Mouse (Mus musculus) neural tube, embryonic 11.5 days (tissue): ENCODE measurements around the gene Dlgap1. TPM values are rescaled to one million over a fixed set of nuclear protein-coding genes. Genes with fewer than 3 reads are reported as not detected.

Experiments
- ATAC-seq: fragments of 200-750 bp; cut with Nextera tagmentation; 2 replicates; pipeline ENCODE4 v1.8.0; 2017; ENCODE audit warnings: moderate number of reproducible peaks, mild to moderate bottlenecking, moderate TSS enrichment, moderate library complexity; ENCODE audit not compliant: insufficient read depth, low FRiP score, low TSS enrichment
- DNase-seq: peaks from one replicate; pipeline ENCODE4 v3.0.0-alpha.2; 2015; ENCODE audit warnings: low spot score
- H3K27ac ChIP-seq: fragments of 300-500 bp; sonication (generic); 2 replicates; pipeline ENCODE4 v1.5.1; 2014; ENCODE audit warnings: low read depth, mild to moderate bottlenecking, low read length
- H3K27me3 ChIP-seq: fragments of 300-500 bp; sonication (generic); 2 replicates; pipeline ENCODE4 v1.6.1; 2014; ENCODE audit warnings: mild to moderate bottlenecking, low read length, mixed read lengths; ENCODE audit not compliant: control insufficient read depth, insufficient read depth
- H3K36me3 ChIP-seq: fragments of 300-500 bp; sonication (generic); 2 replicates; pipeline ENCODE4 v1.6.1; 2014; ENCODE audit warnings: mild to moderate bottlenecking, low read length, moderate library complexity, mixed read lengths; ENCODE audit not compliant: control insufficient read depth, insufficient read depth
- H3K4me1 ChIP-seq: fragments of 300-500 bp; sonication (generic); 2 replicates; pipeline ENCODE4 v1.6.1; 2014; ENCODE audit warnings: low read length, mixed read lengths; ENCODE audit not compliant: control insufficient read depth, insufficient read depth
- H3K4me2 ChIP-seq: fragments of 300-500 bp; sonication (generic); 2 replicates; pipeline ENCODE4 v1.6.1; 2014; ENCODE audit warnings: low read depth, mild to moderate bottlenecking, moderate library complexity
- H3K4me3 ChIP-seq: fragments of 300-500 bp; sonication (generic); 2 replicates; pipeline ENCODE4 v1.5.1; 2014; ENCODE audit warnings: low read depth, low read length
- H3K9ac ChIP-seq: fragments of 300-500 bp; sonication (generic); 2 replicates; pipeline ENCODE4 v1.6.1; 2014; ENCODE audit warnings: mild to moderate bottlenecking, low read length
- H3K9me3 ChIP-seq: fragments of 300-500 bp; sonication (generic); 2 replicates; pipeline ENCODE4 v1.6.1; 2016; ENCODE audit warnings: low read length; ENCODE audit not compliant: control insufficient read depth
- WGBS: fragments of 180-500 bp; shearing (Covaris S2); extraction: QIAGEN DNeasy Blood & Tissue Kit; methylation state at CpG from one replicate; pipeline ENCODE4 v1.1.7; 2014; 5-methylcytosine and 5-hydroxymethylcytosine counted together
- polyA plus RNA-seq: library from polyadenylated mRNA; unstranded; fragments of >200 nt; fragmentation: Nextera tagmentation; extraction: Ambion mirVana; gene quantifications from 2 replicates; pipeline ENCODE4 v1.2.1, GENCODE M21; 2014

Gene Dlgap1
- polyA plus RNA-seq, 1 experiment from 2014 or later: 5.9 TPM

GRCm38 (mm10) chr17:70521058-70521851 is 552.4 kb downstream of the Dlgap1 start:
- no peak for ATAC-seq
- no peaks in the 10 kb centered on the region for H3K4me1 ChIP-seq
- no peak overlapping the region for H3K9ac ChIP-seq
- H3K36me3 ChIP-seq: no peaks in the 10 kb centered on the region
- H3K4me3 ChIP-seq: no peak overlapping the region
- no peak overlapping the region for H3K27ac ChIP-seq
- no peaks in the 10 kb centered on the region for H3K27me3 ChIP-seq
- WGBS: 78% methylated on average over 5 of the region's 5 CpGs
- no peak overlapping the region for H3K4me2 ChIP-seq
- no peak for DNase-seq
- H3K9me3 ChIP-seq: no peaks in the 10 kb centered on the region

DNA sequence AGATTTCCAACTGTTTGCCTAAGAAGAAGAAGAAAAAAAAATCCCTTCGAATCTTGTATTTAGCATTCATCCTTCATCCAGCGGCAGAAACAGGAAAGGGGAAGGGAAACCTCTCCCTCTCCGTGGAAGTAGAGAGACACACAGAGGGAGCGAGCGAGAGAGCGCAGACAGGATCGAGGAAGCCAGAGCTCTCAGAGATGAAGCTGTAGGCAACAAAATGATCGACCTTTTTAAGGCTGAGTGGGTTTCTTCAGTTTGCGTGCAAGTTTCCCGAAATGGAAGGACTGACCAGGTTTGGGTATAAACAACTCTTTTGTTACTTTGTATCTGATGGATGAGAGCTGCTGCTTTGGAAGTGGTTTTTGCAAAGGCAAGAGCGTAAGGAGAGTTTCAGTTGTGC is 553.1 kb downstream of the Dlgap1 start:
- ATAC-seq: no peak
- no peak overlapping the region for H3K4me3 ChIP-seq
- no peaks in the 10 kb centered on the region for H3K9me3 ChIP-seq
- 59% methylated on average over 11 of the region's 11 CpGs for WGBS
- no peak overlapping the region for H3K4me2 ChIP-seq
- H3K4me1 ChIP-seq: no peaks in the 10 kb centered on the region
- no peaks in the 10 kb centered on the region for H3K27me3 ChIP-seq
- no peak for DNase-seq
- H3K9ac ChIP-seq: no peak overlapping the region
- H3K27ac ChIP-seq: no peak overlapping the region
- H3K36me3 ChIP-seq: no peaks in the 10 kb centered on the region

DNA sequence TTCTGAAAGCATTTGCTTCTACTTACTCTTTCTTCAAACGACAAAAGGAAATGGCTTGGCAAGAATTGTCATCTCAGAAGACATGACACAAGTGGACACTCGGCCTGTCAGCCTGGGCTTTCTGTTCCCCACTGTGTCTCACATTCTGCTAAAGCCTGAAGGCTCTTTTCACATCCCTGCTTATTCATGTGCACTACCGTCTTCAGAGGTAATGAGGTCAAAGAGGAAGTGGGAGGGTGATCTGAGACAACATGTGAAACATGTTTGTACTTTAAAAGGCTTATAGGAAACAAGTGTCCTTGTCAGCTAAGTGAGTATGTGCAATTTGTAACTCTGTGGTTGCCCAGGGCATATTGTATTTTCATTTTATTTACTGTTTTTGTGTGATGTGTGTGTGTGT is 557.1 kb downstream of the Dlgap1 start:
- no peaks in the 10 kb centered on the region for H3K36me3 ChIP-seq
- DNase-seq (no peak), ATAC-seq (no peak)
- no peak overlapping the region for H3K4me2 ChIP-seq
- H3K27me3 ChIP-seq: no peaks in the 10 kb centered on the region
- H3K4me1 ChIP-seq: no peaks in the 10 kb centered on the region
- no peak overlapping the region for H3K27ac ChIP-seq
- H3K9me3 ChIP-seq: no peaks in the 10 kb centered on the region
- H3K9ac ChIP-seq: no peak overlapping the region
- WGBS: 61% methylated on average over 3 of the region's 3 CpGs
- H3K4me3 ChIP-seq: no peak overlapping the region

GRCm38 (mm10) chr17:70527101-70527500 is 558.2 kb downstream of the Dlgap1 start:
- H3K9me3 ChIP-seq: no peaks in the 10 kb centered on the region
- ATAC-seq (no peak; the same call in 1 of the 2 replicates), DNase-seq (peak; percentile 40)
- no peaks in the 10 kb centered on the region for H3K36me3 ChIP-seq
- no peaks in the 10 kb centered on the region for H3K4me1 ChIP-seq
- H3K9ac ChIP-seq: no peak overlapping the region
- H3K4me3 ChIP-seq: no peak overlapping the region
- no peak overlapping the region for H3K4me2 ChIP-seq
- H3K27me3 ChIP-seq: no peaks in the 10 kb centered on the region
- 37% methylated on average over 9 of the region's 9 CpGs for WGBS
- no peak overlapping the region for H3K27ac ChIP-seq

- WGBS: 56% methylated on average over 7 of the region's 7 CpGs
- no peaks in the 10 kb centered on the region for H3K9me3 ChIP-seq
- no peak overlapping the region for H3K9ac ChIP-seq
- H3K27me3 ChIP-seq: no peaks in the 10 kb centered on the region
- no peak overlapping the region for H3K27ac ChIP-seq
- no peaks in the 10 kb centered on the region for H3K4me1 ChIP-seq
- ATAC-seq: no peak
- no peak overlapping the region for H3K4me2 ChIP-seq
- H3K4me3 ChIP-seq: no peak overlapping the region
- DNase-seq: no peak
- no peaks in the 10 kb centered on the region for H3K36me3 ChIP-seq
Measured at GRCm38 (mm10) chr17:70528196-70529187, 559.6 kb downstream of the Dlgap1 start.

DNA sequence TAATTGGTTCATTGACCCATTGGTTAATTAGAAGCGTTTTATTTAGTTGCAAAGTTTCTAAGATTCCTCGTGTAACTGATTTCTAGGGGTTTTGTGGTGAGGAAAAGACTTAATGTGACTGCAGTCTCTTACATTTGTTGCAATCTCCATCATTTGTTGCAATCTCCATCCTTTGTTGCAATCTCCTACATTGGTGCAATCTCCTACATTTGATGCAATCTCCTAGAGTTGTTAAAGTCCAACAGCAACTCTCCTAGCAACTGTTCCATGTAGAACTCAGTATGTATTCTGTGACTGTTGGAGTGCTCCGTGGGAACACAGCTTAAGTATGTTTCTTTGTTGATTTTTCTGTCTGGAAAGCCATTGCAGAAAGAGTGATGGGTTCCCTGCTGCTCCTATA is 565.4 kb downstream of the Dlgap1 start:
- ATAC-seq (no peak), DNase-seq (no peak)
- no peaks in the 10 kb centered on the region for H3K4me1 ChIP-seq
- H3K9me3 ChIP-seq: no peaks in the 10 kb centered on the region
- no peaks in the 10 kb centered on the region for H3K27me3 ChIP-seq
- no peak overlapping the region for H3K27ac ChIP-seq
- H3K36me3 ChIP-seq: no peaks in the 10 kb centered on the region
- H3K4me2 ChIP-seq: no peak overlapping the region
- H3K9ac ChIP-seq: no peak overlapping the region
- H3K4me3 ChIP-seq: no peak overlapping the region
- 70% methylated on average over 3 of the region's 3 CpGs for WGBS

DNA sequence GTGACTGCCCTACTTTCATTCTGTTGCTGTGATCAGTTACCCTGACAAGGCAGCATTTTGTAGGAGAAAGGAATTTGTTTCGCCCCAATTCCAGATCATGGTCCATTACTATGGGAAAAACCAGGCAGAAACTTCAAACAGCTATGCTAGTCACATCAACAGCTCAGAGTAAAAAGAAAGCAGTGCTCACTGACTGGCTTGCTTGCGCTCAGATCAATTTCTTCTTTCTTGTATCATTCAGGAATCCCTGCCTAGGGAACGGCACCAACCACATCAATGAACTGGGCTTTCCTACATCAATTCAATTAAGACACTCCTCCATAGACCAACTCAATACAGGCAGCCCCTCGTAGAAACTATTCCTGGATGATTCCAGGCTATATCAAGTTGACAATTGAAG is 572.9 kb downstream of the Dlgap1 start:
- no peaks in the 10 kb centered on the region for H3K27me3 ChIP-seq
- no peaks in the 10 kb centered on the region for H3K36me3 ChIP-seq
- no peaks in the 10 kb centered on the region for H3K4me1 ChIP-seq
- no peak overlapping the region for H3K4me2 ChIP-seq
- H3K9me3 ChIP-seq: no peaks in the 10 kb centered on the region
- no peak overlapping the region for H3K4me3 ChIP-seq
- H3K27ac ChIP-seq: no peak overlapping the region
- DNase-seq (no peak), ATAC-seq (no peak)
- H3K9ac ChIP-seq: no peak overlapping the region
- 94% methylated on average over 4 of the region's 4 CpGs for WGBS

DNA sequence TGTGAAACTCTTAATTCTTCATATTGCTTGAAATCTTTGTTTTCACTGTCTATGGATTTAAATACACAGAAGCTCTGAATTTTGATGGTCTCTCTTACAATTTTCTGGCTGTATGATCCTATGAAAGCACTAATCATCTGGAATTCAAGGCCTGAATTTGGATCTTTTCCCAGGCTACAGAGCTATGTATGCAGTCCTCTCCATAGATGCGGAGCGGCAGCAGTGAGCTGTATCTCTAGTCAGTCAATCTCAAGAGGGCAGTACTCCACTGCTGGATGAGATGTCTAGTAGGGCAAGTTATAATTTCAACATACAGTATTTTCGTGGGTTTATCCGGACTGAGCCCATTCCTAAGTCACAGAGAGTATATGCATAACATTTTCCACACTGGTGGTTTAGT is 581.9 kb downstream of the Dlgap1 start:
- H3K9me3 ChIP-seq: no peaks in the 10 kb centered on the region
- no peak for ATAC-seq
- H3K9ac ChIP-seq: no peak overlapping the region
- H3K27me3 ChIP-seq: no peaks in the 10 kb centered on the region
- no peak for DNase-seq
- H3K4me3 ChIP-seq: no peak overlapping the region
- no peak overlapping the region for H3K4me2 ChIP-seq
- H3K4me1 ChIP-seq: no peaks in the 10 kb centered on the region
- WGBS: 90% methylated on average over 4 of the region's 4 CpGs
- no peaks in the 10 kb centered on the region for H3K36me3 ChIP-seq
- no peak overlapping the region for H3K27ac ChIP-seq
